Mouse (Mus musculus) left cerebral cortex, postnatal 25 days (tissue): ENCODE data around the gene Hoxc6. TPM values are rescaled to one million over a fixed set of nuclear protein-coding genes. Genes with fewer than 3 reads are reported as not detected.

Source experiments
- DNase-seq, 2 experiments: peaks; one replicate each; pipeline ENCODE4 v3.0.0; 2022; ENCODE audit warnings: low spot score in 2 of 2, mixed read lengths in 1 of 2
- intact Hi-C: fragments of 180-260 bp; cut with DNase I; formaldehyde crosslinking; loops from one replicate; pipeline ENCODE4 v1.15.1; 2025
- total RNA-seq, 2 experiments: library from RNA; stranded (reverse); gene quantifications; 2 replicates each; pipeline ENCODE4 v1.2.3; 2021

Gene Hoxc6
- total RNA-seq, 2 experiments from 2014 or later, result not detected

- intact Hi-C loops, result loop anchor here (10.0 kb wide), 1 partner anchor 107 kb away; the partner anchor contains the start of gene Hoxc13
- no peak for DNase-seq
These were observed 34.1 kb downstream of the Hoxc6 start for GRCm38 (mm10) chr15:103032167-103032566.

GRCm38 (mm10) chr15:103032646-103033575, 34.9 kb downstream of the Hoxc6 start:
- DNase-seq, result no peak
- intact Hi-C loops, result loop anchor here (10.0 kb wide), 1 partner anchor 108 kb away; the partner anchor contains the start of gene Hoxc13

- intact Hi-C loops, result loop anchor here (10.0 kb wide), 1 partner anchor 109 kb away; the partner anchor contains the start of gene Hoxc13
- DNase-seq, result no peak
These were observed 36.2 kb downstream of the Hoxc6 start for GRCm38 (mm10) chr15:103034043-103034806.

GRCm38 (mm10) chr15:103034807-103035547, 36.9 kb downstream of the Hoxc6 start:
- intact Hi-C loops, result loop anchor here (10.0 kb wide), 1 partner anchor 110 kb away; the partner anchor contains the start of gene Hoxc13
- no peak for DNase-seq

- DNase-seq, result no peak
- intact Hi-C loops, result loop anchor here (10.0 kb wide), 1 partner anchor 111 kb away; the partner anchor contains the start of gene Hoxc13
These were observed 37.5 kb downstream of the Hoxc6 start for GRCm38 (mm10) chr15:103035548-103035881.

- no peak for DNase-seq
- intact Hi-C loops, result loop anchor here (10.0 kb wide), 1 partner anchor 113 kb away; the partner anchor contains the start of gene Hoxc13
These were observed 39.5 kb downstream of the Hoxc6 start for GRCm38 (mm10) chr15:103037579-103037978.

- intact Hi-C loops, result loop anchor here (10.0 kb wide), 1 partner anchor 114 kb away; the partner anchor contains the start of gene Hoxc13
- no peak for DNase-seq
These were observed 40.8 kb downstream of the Hoxc6 start for GRCm38 (mm10) chr15:103038701-103039480.

GRCm38 (mm10) chr15:103039609-103040008, 41.6 kb downstream of the Hoxc6 start:
- DNase-seq, result no peak
- intact Hi-C loops, result loop anchor here (10.0 kb wide), 1 partner anchor 115 kb away; the partner anchor contains the start of gene Hoxc13

- intact Hi-C loops, result no loop called here
These were observed 42.5 kb downstream of the Hoxc6 start for GRCm38 (mm10) chr15:103040601-103041000.

GRCm38 (mm10) chr15:103041613-103042012, 43.6 kb downstream of the Hoxc6 start:
- no peak for DNase-seq
- intact Hi-C loops, result no loop called here

More at GRCm38 (mm10) chr15:103040601-103041000, 42.5 kb downstream of the Hoxc6 start:
- no peak for DNase-seq

GRCm38 (mm10) chr15:103042209-103042608, 44.2 kb downstream of the Hoxc6 start:
- intact Hi-C loops, result no loop called here
- DNase-seq, result no peak

- no peak for DNase-seq
- intact Hi-C loops, result no loop called here
These were observed 53.6 kb downstream of the Hoxc6 start for GRCm38 (mm10) chr15:103051670-103052069.

- no peak for DNase-seq
- intact Hi-C loops, result no loop called here
These were observed 55.2 kb downstream of the Hoxc6 start for GRCm38 (mm10) chr15:103053210-103053609.

GRCm38 (mm10) chr15:103056396-103056795, 58.3 kb downstream of the Hoxc6 start:
- DNase-seq, result no peak
- intact Hi-C loops, result no loop called here

- intact Hi-C loops, result no loop called here
- DNase-seq, result no peak
These were observed 60.7 kb downstream of the Hoxc6 start for GRCm38 (mm10) chr15:103058715-103059114.

- intact Hi-C loops, result no loop called here
- no peak for DNase-seq
These were observed 61.4 kb downstream of the Hoxc6 start for GRCm38 (mm10) chr15:103059393-103059992.

GRCm38 (mm10) chr15:103060021-103060340, 61.9 kb downstream of the Hoxc6 start:
- intact Hi-C loops, result no loop called here
- no peak for DNase-seq
